Mouse (Mus musculus): ENCODE measurements at regions not wholly inside any gene's neighbourhood (a gene's known extent, or its start where the extent isn't known, plus 50 kb on each side); places are given as distances from the start of the nearest gene placed in this dataset.

DNA sequence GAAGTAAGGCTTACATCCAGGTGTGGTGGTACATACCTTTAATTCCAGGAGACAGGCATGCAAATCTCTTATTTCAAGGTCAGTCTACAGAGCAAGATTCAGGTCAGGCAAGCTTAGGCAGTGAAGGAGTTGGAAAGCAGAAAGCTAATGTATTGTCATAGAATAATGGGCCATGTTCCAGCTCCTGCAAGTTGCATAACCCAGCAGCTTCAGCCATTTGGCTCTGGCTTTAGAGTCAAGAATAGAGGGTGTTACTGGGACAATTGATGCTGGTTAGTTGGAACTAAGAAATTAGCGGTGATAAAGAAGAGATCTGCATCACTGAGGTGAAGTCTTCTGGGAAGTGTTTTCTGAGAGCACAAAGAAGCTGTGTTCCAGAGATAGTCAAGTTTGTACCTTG lies 565.3 kb upstream of the Jag1 start:
- TF ChIP-seq POLR2A (IDR thresholded peaks at IDR 0.05; ENCODE audit: insufficient read length, low read depth): no peak
- TF ChIP-seq USF1 (IDR thresholded peaks at IDR 0.05; ENCODE audit: low read depth): no peak
